Mouse (Mus musculus): ENCODE measurements around the gene Tex36.

- TF ChIP-seq POLR2A (IDR thresholded peaks at IDR 0.05; ENCODE audit: insufficient read depth, low read length) (no peak), CTCF (IDR thresholded peaks at IDR 0.05; ENCODE audit: low read depth, low read length) (no peak), EP300 (IDR thresholded peaks at IDR 0.05; ENCODE audit: insufficient read depth, low read depth, low read length) (no peak)
Observed at GRCm38 (mm10) chr7:133591750-133592149, 10.2 kb downstream of the Tex36 start.

Data from ES-Bruce4 (cell line).